Mouse (Mus musculus) liver, embryonic 14.5 days (tissue): ENCODE data around the gene Tacr1. TPM values are rescaled to one million over a fixed set of nuclear protein-coding genes. Genes with fewer than 3 reads are reported as not detected.

Experiments used
- ATAC-seq: fragments of 200-750 bp; cut with Nextera tagmentation; 2 replicates; pipeline ENCODE4 v1.8.0; 2017; ENCODE audit warnings: moderate number of reproducible peaks, mild to moderate bottlenecking, moderate library complexity; ENCODE audit not compliant: insufficient read depth
- DNase-seq, 3 experiments: peaks; one replicate each; pipeline ENCODE4 v3.0.0-alpha.2; 2012 to 2013; ENCODE audit warnings: low read depth in 3 of 3, low spot score in 3 of 3
- H3K27ac ChIP-seq: fragments of 300-500 bp; sonication (generic); 2 replicates; pipeline ENCODE4 v1.5.1; 2014; ENCODE audit warnings: moderate library complexity, mild to moderate bottlenecking, control low read depth, inconsistent platforms
- H3K27me3 ChIP-seq: fragments of 300-500 bp; sonication (generic); 2 replicates; pipeline ENCODE4 v1.6.1; 2014; ENCODE audit warnings: mild to moderate bottlenecking, low read length, moderate library complexity; ENCODE audit not compliant: control insufficient read depth, insufficient read depth
- H3K36me3 ChIP-seq: fragments of 300-500 bp; sonication (generic); replicated peaks from 2 replicates; pipeline ENCODE4 v1.6.1; 2014; ENCODE audit warnings: low read depth; ENCODE audit not compliant: control insufficient read depth, insufficient read depth
- H3K4me1 ChIP-seq, 2 experiments: fragments of 200-500 bp in 1 of 2; fragments of 300-500 bp in 1 of 2; sonication (generic) in 1 of 2; replicated peaks; 2 replicates each; pipeline ENCODE4 v1.6.1; 2012 to 2014; ENCODE audit warnings: antibody characterized with exemption in 1 of 2, inconsistent platforms in 1 of 2, low read length in 1 of 2; ENCODE audit not compliant: control insufficient read depth in 2 of 2, insufficient read depth in 2 of 2
- H3K4me2 ChIP-seq: fragments of 300-500 bp; sonication (generic); 2 replicates; pipeline ENCODE4 v1.6.1; 2014; ENCODE audit warnings: low read depth, mild to moderate bottlenecking, control low read depth, moderate library complexity
- H3K4me3 ChIP-seq, 2 experiments: fragments of 200-500 bp in 1 of 2; fragments of 300-500 bp in 1 of 2; sonication (generic) in 1 of 2; 2 replicates each; pipeline ENCODE4 v1.5.1; 2012 to 2014; ENCODE audit warnings: low read depth in 2 of 2, low read length in 2 of 2, mild to moderate bottlenecking in 2 of 2, control low read depth in 1 of 2, inconsistent platforms in 1 of 2, moderate library complexity in 1 of 2; ENCODE audit not compliant: insufficient read depth in 1 of 2
- H3K9ac ChIP-seq: fragments of 300-500 bp; sonication (generic); replicated peaks from 2 replicates; pipeline ENCODE4 v1.6.1; 2014; ENCODE audit warnings: mild to moderate bottlenecking, control low read depth, moderate library complexity
- H3K9me3 ChIP-seq: fragments of 300-500 bp; sonication (generic); 2 replicates; pipeline ENCODE4 v1.6.1; 2016; ENCODE audit warnings: low read length, mixed read lengths; ENCODE audit not compliant: control insufficient read depth
- CTCF ChIP-seq: IDR thresholded peaks from 2 replicates; pipeline ENCODE4 v1.5.1; 2016; ENCODE audit warnings: antibody characterized with exemption, low read depth, control low read depth
- EP300 ChIP-seq: IDR thresholded peaks from 2 replicates; pipeline ENCODE4 v1.6.1; 2016; ENCODE audit warnings: antibody characterized with exemption, low read depth
- WGBS: fragments of 180-500 bp; shearing (Covaris S2); extraction: QIAGEN DNeasy Blood & Tissue Kit; methylation state at CpG from one replicate; pipeline ENCODE4 v1.1.7; 2014; ENCODE audit not compliant: insufficient replicate concordance; 5-methylcytosine and 5-hydroxymethylcytosine counted together
- polyA plus RNA-seq, 2 experiments: library from polyadenylated mRNA; depleted of rRNA in 1 of 2; stranded (reverse) in 1 of 2; unstranded in 1 of 2; fragments of >200 nt; fragmentation: Nextera tagmentation in 1 of 2; extraction: Ambion mirVana in 1 of 2; gene quantifications; 2 replicates each; pipeline versions ENCODE4 v1.2.1 to v1.2.3; 2012 to 2014

Tacr1 gene
- polyA plus RNA-seq, 2 experiments: not detected

DNA sequence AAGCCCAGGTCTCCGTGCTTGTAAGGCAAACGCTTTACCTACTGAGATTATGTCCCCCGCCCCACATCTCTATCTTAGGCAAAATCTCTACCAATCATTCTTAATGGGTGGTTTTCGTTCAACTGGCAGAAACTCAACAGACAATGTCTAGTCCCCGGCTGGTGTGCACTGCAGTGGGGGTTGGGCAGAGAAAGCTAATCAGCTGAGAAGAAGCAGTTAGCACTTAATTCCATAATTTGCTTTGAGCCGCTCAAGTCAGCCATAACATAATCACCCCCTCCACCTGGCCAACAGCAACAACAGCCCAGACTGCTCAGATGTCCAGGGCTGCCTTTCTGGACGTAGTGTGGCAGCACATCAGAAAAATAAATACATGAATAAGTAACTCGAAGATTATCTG is 202.7 kb downstream of the Tacr1 start:
- H3K9me3 ChIP-seq: no peaks in the 10 kb centered on the region
- no peak for DNase-seq
- H3K27ac ChIP-seq: no peak overlapping the region
- H3K27me3 ChIP-seq: no peaks in the 10 kb centered on the region
- no peak overlapping the region for H3K9ac ChIP-seq
- no peaks in the 10 kb centered on the region for H3K4me1 ChIP-seq
- ATAC-seq: no peak
- no peak overlapping the region for H3K4me2 ChIP-seq
- no peak overlapping the region for H3K4me3 ChIP-seq
- TF ChIP-seq CTCF (no peak), EP300 (no peak)
- H3K36me3 ChIP-seq: no peaks in the 10 kb centered on the region
- 52% methylated on average over 8 of the region's 8 CpGs for WGBS

DNA sequence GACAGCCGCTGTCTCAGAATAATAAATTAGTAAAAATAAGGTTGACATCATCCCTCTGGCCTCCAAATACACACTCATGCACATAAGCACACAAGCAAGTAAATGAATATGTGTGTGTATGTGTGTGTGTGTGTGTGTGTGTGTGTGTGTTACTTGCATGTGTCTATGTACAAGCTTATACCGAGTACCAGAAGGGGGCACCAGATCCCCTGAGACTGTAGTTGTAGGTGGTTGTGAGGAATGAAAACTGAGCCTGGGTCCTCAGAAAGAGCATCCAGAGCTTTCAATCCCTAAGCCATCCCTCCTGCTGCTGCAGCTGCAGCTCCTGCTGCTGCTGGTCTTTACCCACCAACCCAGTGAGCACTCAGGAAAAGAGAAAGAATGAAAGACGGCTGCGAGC is 206.6 kb downstream of the Tacr1 start:
- no peak overlapping the region for H3K27ac ChIP-seq
- DNase-seq (no peak), ATAC-seq (no peak)
- no peak overlapping the region for H3K4me2 ChIP-seq
- 87% methylated on average over 4 of the region's 4 CpGs for WGBS
- TF ChIP-seq CTCF (no peak), EP300 (no peak)
- no peak overlapping the region for H3K9ac ChIP-seq
- H3K36me3 ChIP-seq: no peaks in the 10 kb centered on the region
- H3K4me3 ChIP-seq: no peak overlapping the region
- H3K27me3 ChIP-seq: no peaks in the 10 kb centered on the region
- no peaks in the 10 kb centered on the region for H3K4me1 ChIP-seq
- no peaks in the 10 kb centered on the region for H3K9me3 ChIP-seq

DNA sequence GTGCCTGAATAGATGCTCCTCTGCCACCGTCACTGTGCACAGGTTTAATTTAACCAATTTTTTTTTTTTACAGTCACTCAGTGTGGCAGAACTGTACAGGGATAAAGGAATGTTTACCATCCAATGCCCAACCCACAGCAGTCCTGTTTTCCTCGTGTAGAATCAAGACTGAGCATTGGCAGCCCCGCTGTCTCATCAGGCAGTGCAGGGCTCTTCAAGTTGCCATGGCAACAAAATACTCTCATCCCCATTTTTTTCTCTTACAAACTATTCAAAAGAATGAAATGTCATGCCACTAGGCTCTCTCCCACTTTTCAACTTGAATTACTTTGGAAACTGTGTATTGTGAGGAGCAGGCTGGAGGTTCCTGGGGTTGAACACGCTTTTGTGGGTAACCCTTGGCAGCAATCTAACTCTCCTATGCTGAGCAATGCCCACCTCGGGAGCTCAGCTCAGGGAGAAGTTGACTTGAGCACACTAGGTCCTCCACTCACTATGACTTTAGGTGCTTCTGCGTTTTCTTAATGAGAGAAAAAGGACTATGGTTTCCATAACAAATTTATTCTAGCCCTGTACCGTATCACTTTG is 207.3 kb downstream of the Tacr1 start:
- Histone ChIP-seq H3K27ac (no peak overlapping the region), H3K4me1 (no peaks in the 10 kb centered on the region), H3K4me3 (no peak overlapping the region), H3K36me3 (no peaks in the 10 kb centered on the region), H3K9ac (no peak overlapping the region), H3K4me2 (no peak overlapping the region), H3K27me3 (no peaks in the 10 kb centered on the region), H3K9me3 (no peaks in the 10 kb centered on the region)
- WGBS: 62% methylated on average over 7 of the region's 7 CpGs
- ATAC-seq (no peak), DNase-seq (no peak)
- TF ChIP-seq EP300 (no peak), CTCF (no peak)
